Mouse (Mus musculus): ENCODE measurements at regions not wholly inside any gene's neighbourhood (a gene's known extent, or its start where the extent isn't known, plus 50 kb on each side); places are given as distances from the start of the nearest gene placed in this dataset.

GRCm38 (mm10) chr4:98203129-98203528 lies 180.0 kb downstream of the Tm2d1 start:
- no peak for ATAC-seq (ENCODE audit: extremely low read depth, insufficient number of reproducible peaks, low FRiP score, poor library complexity, severe bottlenecking)

GRCm38 (mm10) chr4:98202232-98202631 lies 180.9 kb downstream of the Tm2d1 start:
- peak; percentile 78; the same call in 1 of the 2 replicates for ATAC-seq (ENCODE audit: extremely low read depth, insufficient number of reproducible peaks, low FRiP score, poor library complexity, severe bottlenecking)

- ATAC-seq (ENCODE audit: extremely low read depth, insufficient number of reproducible peaks, low FRiP score, poor library complexity, severe bottlenecking): no peak
These were observed 182.0 kb downstream of the Tm2d1 start for GRCm38 (mm10) chr4:98201102-98201501.

GRCm38 (mm10) chr4:98200701-98201100 lies 182.4 kb downstream of the Tm2d1 start:
- no peak for ATAC-seq (ENCODE audit: extremely low read depth, insufficient number of reproducible peaks, low FRiP score, poor library complexity, severe bottlenecking)

GRCm38 (mm10) chr4:98190318-98190717 lies 192.8 kb downstream of the Tm2d1 start:
- ATAC-seq (ENCODE audit: extremely low read depth, insufficient number of reproducible peaks, low FRiP score, poor library complexity, severe bottlenecking): no peak

GRCm38 (mm10) chr4:98189894-98190293 lies 193.2 kb downstream of the Tm2d1 start:
- no peak for ATAC-seq (ENCODE audit: extremely low read depth, insufficient number of reproducible peaks, low FRiP score, poor library complexity, severe bottlenecking)

GRCm38 (mm10) chr4:98188944-98189343 lies 194.2 kb downstream of the Tm2d1 start:
- ATAC-seq (ENCODE audit: extremely low read depth, insufficient number of reproducible peaks, low FRiP score, poor library complexity, severe bottlenecking): no peak

GRCm38 (mm10) chr4:98187038-98187437 lies 196.1 kb downstream of the Tm2d1 start:
- no peak for ATAC-seq (ENCODE audit: extremely low read depth, insufficient number of reproducible peaks, low FRiP score, poor library complexity, severe bottlenecking)

- no peak for ATAC-seq (ENCODE audit: extremely low read depth, insufficient number of reproducible peaks, low FRiP score, poor library complexity, severe bottlenecking)
These were observed 201.1 kb downstream of the Tm2d1 start for GRCm38 (mm10) chr4:98182053-98182355.

GRCm38 (mm10) chr4:98181185-98182052 lies 201.7 kb downstream of the Tm2d1 start:
- no peak for ATAC-seq (ENCODE audit: extremely low read depth, insufficient number of reproducible peaks, low FRiP score, poor library complexity, severe bottlenecking)

GRCm38 (mm10) chr4:98180336-98180735 lies 202.8 kb downstream of the Tm2d1 start:
- no peak for ATAC-seq (ENCODE audit: extremely low read depth, insufficient number of reproducible peaks, low FRiP score, poor library complexity, severe bottlenecking)
